Mouse (Mus musculus): ENCODE results near the gene Apip. TPM values are rescaled to one million over a fixed set of nuclear protein-coding genes. Genes with fewer than 3 reads are reported as not detected.

Apip gene
- polyA plus RNA-seq, 1 experiment from 2014 or later = 61.8 TPM

GRCm38 (mm10) chr2:103066683-103067551 is 6.6 kb upstream of the Apip start:
- H3K4me1 ChIP-seq (ENCODE audit: control insufficient read depth, insufficient read depth, low read length) = peaks cover 9% of the 10 kb centered on the region
- ATAC-seq (ENCODE audit: low FRiP score) (no peak), DNase-seq (ENCODE audit: low spot score, missing footprints) (no peak)
- H3K4me2 ChIP-seq = no peak overlapping the region
- 89% methylated on average over 8 of the region's 8 CpGs for WGBS
- H3K9ac ChIP-seq (ENCODE audit: low read length) = no peak overlapping the region
- H3K9me3 ChIP-seq (ENCODE audit: control insufficient read depth, low read length) = no peaks in the 10 kb centered on the region
- H3K36me3 ChIP-seq (ENCODE audit: control insufficient read depth, insufficient read depth, low read length) = no peaks in the 10 kb centered on the region
- no peak overlapping the region for H3K4me3 ChIP-seq (ENCODE audit: low read depth, low read length)
- H3K27ac ChIP-seq (ENCODE audit: low read depth, low read length) = no peak overlapping the region
- no peaks in the 10 kb centered on the region for H3K27me3 ChIP-seq (ENCODE audit: control insufficient read depth, insufficient read depth, low read length)

GRCm38 (mm10) chr2:103067552-103068207 is 5.8 kb upstream of the Apip start:
- H3K4me1 ChIP-seq (ENCODE audit: control insufficient read depth, insufficient read depth, low read length) = peaks cover 14% of the 10 kb centered on the region
- H3K36me3 ChIP-seq (ENCODE audit: control insufficient read depth, insufficient read depth, low read length) = no peaks in the 10 kb centered on the region

GRCm38 (mm10) chr2:103068602-103069001 is 4.9 kb upstream of the Apip start:
- Histone ChIP-seq H3K36me3 (ENCODE audit: control insufficient read depth, insufficient read depth, low read length) (no peaks in the 10 kb centered on the region), H3K9ac (ENCODE audit: low read length) (no peak overlapping the region), H3K4me2 (no peak overlapping the region), H3K27ac (ENCODE audit: low read depth, low read length) (no peak overlapping the region), H3K27me3 (ENCODE audit: control insufficient read depth, insufficient read depth, low read length) (no peaks in the 10 kb centered on the region), H3K4me3 (ENCODE audit: low read depth, low read length) (no peak overlapping the region), H3K4me1 (ENCODE audit: control insufficient read depth, insufficient read depth, low read length) (peaks cover 11% of the 10 kb centered on the region; the same call in 1 of the 2 replicates), H3K9me3 (ENCODE audit: control insufficient read depth, low read length) (no peaks in the 10 kb centered on the region)
- WGBS = 88% methylated on average over 1 of the region's 1 CpGs
- DNase-seq (ENCODE audit: low spot score, missing footprints) (no peak), ATAC-seq (ENCODE audit: low FRiP score) (no peak)

More at GRCm38 (mm10) chr2:103067552-103068207, 5.8 kb upstream of the Apip start:
- no peak overlapping the region for H3K27ac ChIP-seq (ENCODE audit: low read depth, low read length)
- H3K9me3 ChIP-seq (ENCODE audit: control insufficient read depth, low read length) = no peaks in the 10 kb centered on the region
- H3K27me3 ChIP-seq (ENCODE audit: control insufficient read depth, insufficient read depth, low read length) = no peaks in the 10 kb centered on the region
- H3K9ac ChIP-seq (ENCODE audit: low read length) = no peak overlapping the region
- no peak for ATAC-seq (ENCODE audit: low FRiP score)
- H3K4me3 ChIP-seq (ENCODE audit: low read depth, low read length) = no peak overlapping the region
- DNase-seq (ENCODE audit: low spot score, missing footprints) = no peak
- no peak overlapping the region for H3K4me2 ChIP-seq
- 92% methylated on average over 2 of the region's 2 CpGs for WGBS

- H3K4me2 ChIP-seq = no peak overlapping the region
- H3K9ac ChIP-seq (ENCODE audit: low read length) = no peak overlapping the region
- H3K4me1 ChIP-seq (ENCODE audit: control insufficient read depth, insufficient read depth, low read length) = peaks cover 15% of the 10 kb centered on the region; the same call in 1 of the 2 replicates
- 93% methylated on average over 5 of the region's 5 CpGs for WGBS
- no peak overlapping the region for H3K27ac ChIP-seq (ENCODE audit: low read depth, low read length)
- no peak overlapping the region for H3K4me3 ChIP-seq (ENCODE audit: low read depth, low read length)
- H3K9me3 ChIP-seq (ENCODE audit: control insufficient read depth, low read length) = no peaks in the 10 kb centered on the region
- no peaks in the 10 kb centered on the region for H3K27me3 ChIP-seq (ENCODE audit: control insufficient read depth, insufficient read depth, low read length)
- H3K36me3 ChIP-seq (ENCODE audit: control insufficient read depth, insufficient read depth, low read length) = no peaks in the 10 kb centered on the region
- no peak for ATAC-seq (ENCODE audit: low FRiP score)
- DNase-seq (ENCODE audit: low spot score, missing footprints) = no peak
These were observed 3.6 kb upstream of the Apip start for GRCm38 (mm10) chr2:103069752-103070405.

GRCm38 (mm10) chr2:103070586-103070985 is 2.9 kb upstream of the Apip start:
- Histone ChIP-seq H3K27me3 (ENCODE audit: control insufficient read depth, insufficient read depth, low read length) (no peaks in the 10 kb centered on the region), H3K9me3 (ENCODE audit: control insufficient read depth, low read length) (no peaks in the 10 kb centered on the region), H3K36me3 (ENCODE audit: control insufficient read depth, insufficient read depth, low read length) (no peaks in the 10 kb centered on the region), H3K4me1 (ENCODE audit: control insufficient read depth, insufficient read depth, low read length) (peaks cover 15% of the 10 kb centered on the region; the same call in 1 of the 2 replicates), H3K27ac (ENCODE audit: low read depth, low read length) (no peak overlapping the region), H3K4me3 (ENCODE audit: low read depth, low read length) (no peak overlapping the region), H3K9ac (ENCODE audit: low read length) (no peak overlapping the region), H3K4me2 (no peak overlapping the region)
- ATAC-seq (ENCODE audit: low FRiP score) (no peak), DNase-seq (ENCODE audit: low spot score, missing footprints) (no peak)
- WGBS = 82% methylated on average over 3 of the region's 3 CpGs

GRCm38 (mm10) chr2:103081117-103081516 is 7.6 kb downstream of the Apip start:
- no peak overlapping the region for H3K4me2 ChIP-seq
- no peak overlapping the region for H3K4me3 ChIP-seq (ENCODE audit: low read depth, low read length)
- no peaks in the 10 kb centered on the region for H3K4me1 ChIP-seq (ENCODE audit: control insufficient read depth, insufficient read depth, low read length)
- H3K36me3 ChIP-seq (ENCODE audit: control insufficient read depth, insufficient read depth, low read length) = no peaks in the 10 kb centered on the region
- no peak for ATAC-seq (ENCODE audit: low FRiP score)
- no peaks in the 10 kb centered on the region for H3K9me3 ChIP-seq (ENCODE audit: control insufficient read depth, low read length)
- DNase-seq (ENCODE audit: low spot score, missing footprints) = no peak
- no peak overlapping the region for H3K9ac ChIP-seq (ENCODE audit: low read length)
- 74% methylated on average over 6 of the region's 6 CpGs for WGBS
- no peak overlapping the region for H3K27ac ChIP-seq (ENCODE audit: low read depth, low read length)
- H3K27me3 ChIP-seq (ENCODE audit: control insufficient read depth, insufficient read depth, low read length) = no peaks in the 10 kb centered on the region

- Histone ChIP-seq H3K9me3 (ENCODE audit: control insufficient read depth, low read length) (no peaks in the 10 kb centered on the region), H3K4me1 (ENCODE audit: control insufficient read depth, insufficient read depth, low read length) (no peaks in the 10 kb centered on the region), H3K9ac (ENCODE audit: low read length) (no peak overlapping the region), H3K4me3 (ENCODE audit: low read depth, low read length) (no peak overlapping the region), H3K4me2 (no peak overlapping the region), H3K27me3 (ENCODE audit: control insufficient read depth, insufficient read depth, low read length) (no peaks in the 10 kb centered on the region), H3K36me3 (ENCODE audit: control insufficient read depth, insufficient read depth, low read length) (no peaks in the 10 kb centered on the region), H3K27ac (ENCODE audit: low read depth, low read length) (no peak overlapping the region)
- WGBS = 93% methylated on average over 5 of the region's 5 CpGs
- ATAC-seq (ENCODE audit: low FRiP score) = no peak
- DNase-seq (ENCODE audit: low spot score, missing footprints) = no peak
These were observed 8.2 kb downstream of the Apip start for GRCm38 (mm10) chr2:103081706-103082105.

- ATAC-seq (ENCODE audit: low FRiP score) = no peak
- no peak overlapping the region for H3K4me3 ChIP-seq (ENCODE audit: low read depth, low read length)
- 82% methylated on average over 7 of the region's 7 CpGs for WGBS
- no peaks in the 10 kb centered on the region for H3K4me1 ChIP-seq (ENCODE audit: control insufficient read depth, insufficient read depth, low read length)
- no peak for DNase-seq (ENCODE audit: low spot score, missing footprints)
- H3K9me3 ChIP-seq (ENCODE audit: control insufficient read depth, low read length) = no peaks in the 10 kb centered on the region
- no peaks in the 10 kb centered on the region for H3K36me3 ChIP-seq (ENCODE audit: control insufficient read depth, insufficient read depth, low read length)
- H3K9ac ChIP-seq (ENCODE audit: low read length) = no peak overlapping the region
- no peaks in the 10 kb centered on the region for H3K27me3 ChIP-seq (ENCODE audit: control insufficient read depth, insufficient read depth, low read length)
- no peak overlapping the region for H3K4me2 ChIP-seq
- H3K27ac ChIP-seq (ENCODE audit: low read depth, low read length) = no peak overlapping the region
These were observed 9.4 kb downstream of the Apip start for GRCm38 (mm10) chr2:103082853-103083252.

GRCm38 (mm10) chr2:103084451-103084850 is 11.0 kb downstream of the Apip start:
- Histone ChIP-seq H3K27me3 (ENCODE audit: control insufficient read depth, insufficient read depth, low read length) (no peaks in the 10 kb centered on the region), H3K9ac (ENCODE audit: low read length) (no peak overlapping the region), H3K4me3 (ENCODE audit: low read depth, low read length) (no peak overlapping the region), H3K27ac (ENCODE audit: low read depth, low read length) (no peak overlapping the region), H3K9me3 (ENCODE audit: control insufficient read depth, low read length) (no peaks in the 10 kb centered on the region), H3K4me2 (no peak overlapping the region), H3K4me1 (ENCODE audit: control insufficient read depth, insufficient read depth, low read length) (no peaks in the 10 kb centered on the region), H3K36me3 (ENCODE audit: control insufficient read depth, insufficient read depth, low read length) (no peaks in the 10 kb centered on the region)
- ATAC-seq (ENCODE audit: low FRiP score) (no peak), DNase-seq (ENCODE audit: low spot score, missing footprints) (peak; percentile 89)
- WGBS = 64% methylated on average over 5 of the region's 5 CpGs
